Mouse (Mus musculus) kidney, adult 9 months (tissue): Measurements from ENCODE around the gene Kcnj4.

Source experiments
- DNase-seq: peaks from one replicate; pipeline ENCODE4 v3.0.0; 2022

Gene Kcnj4

DNA sequence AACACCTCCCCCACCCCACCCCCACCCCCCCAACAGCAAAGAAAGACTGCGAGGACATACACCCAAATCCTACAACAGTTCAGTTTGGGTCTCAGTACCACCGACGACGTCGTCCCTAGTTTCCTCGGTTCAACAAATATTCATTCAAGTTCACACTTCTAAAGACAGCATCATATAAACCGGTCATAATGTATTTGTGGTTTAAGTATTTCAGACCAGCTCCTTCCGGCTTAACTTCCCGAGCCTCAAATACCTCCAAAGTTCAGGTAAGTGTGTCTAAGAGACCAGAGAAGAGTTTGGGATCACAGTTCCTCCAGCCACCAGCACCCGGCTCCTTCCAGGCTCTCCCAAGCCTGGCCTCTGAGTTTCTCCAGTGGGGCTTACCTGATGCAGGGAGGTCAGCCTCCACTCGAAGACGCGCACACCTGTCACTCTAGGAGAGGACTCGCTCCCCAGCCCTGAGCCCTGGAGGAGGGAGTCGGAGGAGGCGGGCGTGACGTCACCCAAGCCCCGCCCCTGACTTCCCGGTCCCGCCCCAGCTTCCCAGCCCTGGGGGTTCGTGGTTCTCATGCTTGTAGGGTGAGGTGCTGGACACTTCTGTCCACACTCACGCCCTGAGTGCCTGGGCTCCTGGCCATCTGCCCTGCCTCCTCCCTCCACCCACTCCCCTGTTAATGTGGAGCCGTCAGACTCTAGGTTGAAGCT lies 49.8 kb downstream of the Kcnj4 start, which contains the start of gene Csnk1e:
Gene Csnk1e, minus strand, starts transcription at position 461 of the 705 bp plus-strand sequence.
- DNase-seq = peak; percentile 73

DNA sequence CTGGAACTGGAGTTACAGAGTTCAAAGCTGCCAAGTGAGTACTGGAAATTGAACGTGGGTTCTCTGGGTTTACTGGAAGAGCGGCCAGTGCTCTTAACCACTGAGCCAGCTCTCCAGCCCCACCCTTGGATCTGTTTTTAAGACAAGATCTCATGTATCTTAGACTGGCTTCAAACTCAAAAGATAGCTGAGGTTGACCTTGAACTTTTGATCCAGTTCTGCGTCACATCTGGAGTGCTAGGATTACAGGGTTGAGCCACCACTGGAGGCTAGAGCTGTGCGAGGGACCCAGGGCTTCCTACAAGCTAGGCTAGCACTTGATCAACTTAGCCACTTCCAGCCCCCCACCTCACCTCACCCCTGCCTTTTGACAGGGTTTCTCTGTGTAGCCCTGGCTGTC lies 51.2 kb downstream of the Kcnj4 start:
- no peak for DNase-seq

DNA sequence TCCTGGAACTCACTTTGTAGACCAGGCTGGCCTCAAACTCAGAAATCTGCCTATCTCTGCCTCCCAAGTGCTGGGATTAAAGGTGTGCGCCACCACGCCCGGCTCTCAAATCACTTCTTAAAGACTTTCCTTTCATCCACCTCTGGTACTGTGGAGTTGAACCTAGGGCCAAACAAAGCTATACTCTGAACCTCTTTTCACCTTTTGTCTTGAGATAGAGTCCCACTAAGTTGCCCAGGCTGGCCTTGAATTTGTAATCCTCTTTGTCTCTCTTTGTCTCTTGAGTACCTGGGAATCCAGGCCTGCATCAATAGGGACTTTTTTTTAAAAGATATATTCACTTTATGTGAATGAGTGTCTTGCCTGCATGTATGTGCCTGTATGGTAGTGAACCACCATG lies 57.0 kb downstream of the Kcnj4 start:
- no peak for DNase-seq

DNA sequence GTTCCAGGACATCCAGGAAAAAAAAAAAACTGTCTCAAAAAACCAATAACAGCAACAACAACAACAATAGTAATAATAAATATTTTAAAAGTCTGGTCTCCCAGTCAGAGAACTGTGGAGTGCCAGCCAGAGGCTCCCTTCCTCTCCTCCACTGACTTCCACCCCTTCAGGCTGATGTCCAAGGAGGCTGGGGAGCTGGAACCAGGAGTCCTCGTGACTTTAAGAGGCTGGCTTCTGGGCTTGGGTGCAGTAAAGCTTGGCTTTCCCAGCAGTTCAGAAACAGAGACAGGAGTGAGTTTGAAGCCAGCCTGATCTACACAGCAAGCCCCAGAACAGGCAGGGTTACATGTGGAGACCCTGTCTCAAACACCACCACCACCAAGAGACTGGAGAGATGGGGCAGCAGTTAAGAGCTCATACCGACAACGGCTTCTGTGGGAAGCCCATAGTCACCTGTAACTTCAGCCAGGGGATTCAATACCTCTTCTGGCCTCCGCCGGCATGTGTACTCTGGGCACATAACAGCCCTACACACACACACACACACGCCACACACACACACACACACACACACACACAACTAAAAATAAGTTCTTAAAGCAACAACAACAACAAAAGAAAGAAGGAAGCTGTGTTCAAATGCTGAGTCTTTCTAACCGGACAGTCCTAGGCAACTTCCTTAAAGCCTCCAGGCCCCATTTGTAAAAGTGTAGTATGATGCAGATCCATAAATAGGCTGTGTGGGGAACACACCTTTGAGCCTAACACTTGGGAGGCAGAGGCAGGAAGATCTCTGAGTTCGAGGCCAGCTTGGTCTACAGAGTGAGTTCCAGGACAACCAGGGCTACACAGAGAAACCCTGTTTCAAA lies 59.0 kb downstream of the Kcnj4 start:
- no peak for DNase-seq

DNA sequence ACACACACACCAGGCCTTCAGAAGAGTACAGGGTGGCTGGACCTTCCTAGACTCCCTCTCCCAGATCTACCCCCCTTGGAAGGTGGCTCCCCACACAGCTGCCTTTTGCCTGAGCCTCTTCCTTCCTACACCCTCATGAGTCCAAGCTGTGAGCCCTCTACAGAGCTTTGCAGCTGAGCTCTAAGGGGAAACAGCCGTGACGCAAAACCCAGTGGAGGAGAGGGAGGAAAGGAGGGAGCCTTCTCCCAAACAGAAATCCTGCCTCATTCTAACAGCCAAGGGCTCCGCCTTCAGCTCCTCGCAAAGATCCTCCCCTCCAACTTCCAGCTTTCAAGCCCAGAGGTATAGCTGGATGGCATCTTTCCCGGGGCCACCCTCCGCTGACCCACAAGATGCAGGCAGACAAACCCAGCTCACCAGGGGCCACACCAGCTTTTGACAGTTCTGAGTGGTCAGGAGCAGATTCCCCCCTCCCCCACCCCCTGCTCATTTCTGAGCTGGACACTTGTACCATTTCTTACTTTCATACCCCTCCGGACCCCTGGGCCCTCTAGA lies 61.1 kb downstream of the Kcnj4 start:
- DNase-seq = no peak

DNA sequence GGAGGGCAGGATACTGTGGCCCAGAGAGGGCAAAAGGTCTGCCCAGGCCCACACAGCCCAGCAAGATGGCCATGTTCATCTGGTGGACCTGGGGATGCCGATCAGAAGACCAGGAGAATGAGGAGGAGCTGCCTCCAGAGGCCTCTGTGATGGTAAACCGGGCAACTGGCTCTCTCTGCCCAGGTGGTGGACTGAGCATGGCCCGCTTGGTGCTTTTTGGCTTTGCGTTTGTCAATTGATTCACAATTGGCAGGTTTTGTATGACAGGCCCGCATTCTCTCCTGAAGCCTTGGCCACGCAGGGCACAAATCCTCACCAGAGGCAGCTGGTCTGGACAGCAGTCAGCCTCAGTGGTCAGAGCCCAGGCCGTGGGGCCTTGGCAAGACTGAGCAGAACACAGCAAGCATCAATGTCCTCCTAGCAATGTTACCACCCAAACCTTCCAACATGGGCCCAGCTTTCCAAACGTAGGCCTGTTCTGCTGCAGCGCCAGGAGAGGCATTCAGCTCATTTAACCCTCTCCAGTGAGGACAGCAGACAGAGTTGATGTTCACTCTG lies 62.0 kb downstream of the Kcnj4 start:
- DNase-seq = no peak

DNA sequence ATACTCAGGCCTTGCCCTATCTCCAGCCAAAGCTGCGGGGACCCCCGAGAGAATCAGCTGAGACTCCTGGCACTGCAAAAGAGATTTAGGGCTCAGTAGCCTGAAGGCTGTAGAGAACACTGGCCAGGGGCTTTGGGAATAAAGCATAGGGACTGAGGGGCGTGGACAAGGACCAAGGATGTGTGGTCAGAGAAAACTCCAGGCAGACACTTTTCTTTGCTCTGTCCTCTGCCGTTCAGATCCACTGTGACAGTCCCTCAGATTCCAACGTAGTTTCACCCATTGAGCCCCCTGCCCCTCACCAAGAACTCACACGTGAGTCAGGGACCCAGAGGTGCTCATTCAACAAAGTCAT lies 62.8 kb downstream of the Kcnj4 start:
- no peak for DNase-seq

DNA sequence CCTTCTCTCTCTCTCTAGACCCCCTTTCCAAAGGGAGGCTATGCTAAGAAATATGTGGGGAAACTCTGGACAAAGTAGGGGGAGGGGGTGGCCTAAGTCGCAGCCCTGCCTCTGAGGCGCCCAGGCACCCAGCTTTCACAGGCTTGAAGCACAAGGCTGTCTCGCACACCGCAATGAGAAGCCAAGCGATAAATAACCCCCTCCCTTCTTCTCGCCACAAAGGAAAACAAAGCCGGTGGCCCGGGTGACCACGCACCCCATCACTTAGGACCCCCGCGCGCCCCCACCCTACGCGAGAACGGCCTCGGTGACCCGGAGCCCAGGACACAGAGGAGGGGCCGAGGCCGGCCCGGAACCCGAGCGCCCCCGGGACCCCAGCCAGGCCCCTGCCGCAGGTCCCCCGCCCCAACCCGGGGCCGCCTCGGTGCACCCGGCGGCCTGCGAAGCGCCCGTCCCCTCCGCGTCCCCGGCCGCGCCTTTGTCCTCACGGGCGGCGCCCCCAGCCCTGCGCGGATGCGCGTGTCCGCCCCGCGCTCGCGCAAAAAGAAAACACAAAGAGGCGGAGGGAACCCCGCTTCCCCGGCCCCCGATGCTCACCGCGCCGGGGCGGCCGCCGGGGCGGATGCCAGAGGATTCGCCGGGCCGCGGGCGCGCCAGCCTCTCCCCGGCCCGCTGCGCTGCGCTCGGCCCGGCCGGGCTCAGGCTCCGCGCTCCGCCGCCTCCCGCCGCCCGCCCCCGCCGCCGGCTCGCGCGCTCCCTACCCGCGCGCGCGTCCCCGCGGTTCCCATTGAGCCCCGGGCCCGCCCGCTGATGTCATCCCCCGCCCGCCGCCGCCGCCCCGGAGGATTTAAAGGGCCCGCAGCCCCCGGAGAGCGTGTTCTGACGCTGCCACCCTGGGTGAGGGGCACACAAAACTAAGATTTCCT lies 63.4 kb downstream of the Kcnj4 start:
- DNase-seq = peak; percentile 72

DNA sequence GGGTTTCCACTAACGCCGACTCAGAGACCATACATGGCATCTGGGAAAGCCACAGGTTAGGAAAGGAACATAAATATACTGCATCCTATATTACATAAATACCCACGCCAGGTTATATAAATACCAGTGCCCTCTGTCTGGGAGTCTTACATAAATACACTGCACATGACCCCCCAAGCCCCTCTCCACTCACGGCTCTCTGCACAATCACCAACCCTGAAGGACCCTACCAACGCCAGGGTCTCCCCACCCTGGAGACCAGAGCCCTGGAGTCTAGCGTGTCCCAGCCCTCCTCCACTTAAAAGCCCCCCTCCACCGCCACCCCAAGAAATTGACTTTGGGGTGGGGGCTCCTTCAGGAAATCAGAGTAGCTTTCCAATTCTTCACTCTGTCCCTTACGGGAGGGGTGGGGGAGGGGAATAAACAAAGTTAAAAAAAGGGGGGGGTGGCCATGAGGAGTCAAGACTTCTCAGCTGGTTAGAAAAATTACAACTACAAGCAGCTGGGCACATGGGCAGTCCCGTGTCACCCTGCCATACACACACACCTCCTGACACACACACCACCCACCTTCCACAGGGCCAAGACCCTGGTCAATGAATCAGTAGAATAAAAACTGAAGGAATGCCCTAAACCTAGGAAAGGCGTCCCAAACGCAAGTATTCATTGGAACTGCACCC lies 64.2 kb downstream of the Kcnj4 start:
- no peak for DNase-seq

DNA sequence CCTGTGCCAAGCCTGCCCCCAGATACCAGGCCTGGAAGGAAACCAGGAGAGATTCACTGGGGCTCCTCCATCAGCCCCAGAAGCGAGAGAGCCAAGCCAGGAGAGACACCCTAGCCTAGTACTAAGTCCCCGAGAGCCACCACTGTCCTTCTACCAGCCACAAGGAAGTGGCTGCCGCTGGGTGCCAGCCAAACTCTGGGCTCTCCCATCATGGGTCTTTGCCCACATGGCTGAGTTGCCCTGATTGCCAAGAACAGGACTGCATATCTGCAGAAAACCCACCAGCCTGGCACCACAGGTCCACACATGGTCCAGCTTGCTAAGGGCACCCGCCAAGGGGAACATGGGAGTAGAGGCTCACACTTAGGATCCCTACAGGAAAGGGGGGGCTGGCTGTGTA lies 64.8 kb downstream of the Kcnj4 start:
- DNase-seq = no peak

DNA sequence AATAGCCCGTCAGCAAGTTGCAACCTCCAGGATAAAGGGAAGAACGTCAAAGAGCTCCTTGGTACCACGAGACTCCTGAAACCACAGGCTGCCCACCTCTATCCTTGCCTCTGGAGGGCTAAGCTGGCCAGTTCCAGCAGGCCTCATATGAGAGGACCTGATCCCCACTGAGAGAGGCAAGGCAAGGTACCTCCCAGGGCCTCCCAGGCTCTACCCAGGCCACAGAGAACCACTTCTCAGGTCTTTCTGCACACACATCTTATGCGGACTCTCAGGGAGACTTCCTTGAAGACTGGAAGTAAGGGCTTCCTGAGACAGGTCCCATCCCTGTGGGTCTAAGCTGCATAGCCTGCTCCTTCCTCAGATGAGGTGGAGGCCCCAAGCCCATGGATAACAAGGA lies 65.7 kb downstream of the Kcnj4 start:
- DNase-seq = no peak

DNA sequence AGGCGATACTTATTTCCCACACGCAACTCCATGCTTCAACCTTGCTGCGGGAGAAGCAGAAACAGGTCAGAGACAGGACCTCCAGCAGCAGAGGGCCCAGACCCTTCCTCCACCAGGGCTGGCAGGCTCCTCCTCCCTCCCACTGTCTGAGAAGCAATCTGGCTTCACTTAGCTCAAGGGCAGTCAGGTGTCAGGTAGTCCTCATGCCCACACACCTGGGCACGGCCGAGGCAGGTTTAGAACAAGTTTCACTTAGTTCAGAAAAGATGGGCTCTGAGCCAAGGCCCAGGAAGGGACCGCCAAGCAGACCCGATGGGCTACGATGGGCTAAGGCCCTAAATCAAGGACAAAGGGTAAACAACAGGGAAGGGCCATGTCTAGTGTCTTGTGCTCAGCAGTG lies 66.2 kb downstream of the Kcnj4 start:
- no peak for DNase-seq

DNA sequence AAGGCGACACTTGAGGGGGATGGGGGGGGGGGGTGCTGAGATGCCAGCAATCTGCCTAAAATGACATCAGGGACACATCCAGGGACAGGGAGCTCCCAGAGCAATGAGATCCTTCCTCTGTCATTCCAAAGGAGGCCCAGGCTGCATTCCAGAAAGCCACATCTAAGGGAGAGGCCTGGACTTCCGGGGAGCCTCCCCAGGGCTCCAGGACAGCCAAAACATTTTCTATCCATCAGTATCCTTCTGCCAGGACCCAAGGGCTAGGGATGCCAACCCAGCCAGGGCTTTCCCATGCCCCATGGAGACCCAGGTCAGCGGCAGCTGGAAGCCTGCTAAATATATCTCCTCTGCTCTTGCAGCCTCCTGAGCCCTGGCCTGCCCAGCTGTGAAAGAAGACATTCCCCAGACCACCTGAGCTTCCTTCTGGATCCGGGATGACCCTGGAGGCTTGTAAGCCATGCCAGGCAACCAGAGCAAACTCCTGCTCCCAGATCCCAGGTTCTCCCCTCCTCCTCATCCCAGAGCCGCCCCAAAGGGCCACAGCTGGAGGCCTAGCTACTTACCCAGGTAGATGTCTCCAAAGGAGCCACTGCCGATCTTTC lies 66.7 kb downstream of the Kcnj4 start:
- no peak for DNase-seq

DNA sequence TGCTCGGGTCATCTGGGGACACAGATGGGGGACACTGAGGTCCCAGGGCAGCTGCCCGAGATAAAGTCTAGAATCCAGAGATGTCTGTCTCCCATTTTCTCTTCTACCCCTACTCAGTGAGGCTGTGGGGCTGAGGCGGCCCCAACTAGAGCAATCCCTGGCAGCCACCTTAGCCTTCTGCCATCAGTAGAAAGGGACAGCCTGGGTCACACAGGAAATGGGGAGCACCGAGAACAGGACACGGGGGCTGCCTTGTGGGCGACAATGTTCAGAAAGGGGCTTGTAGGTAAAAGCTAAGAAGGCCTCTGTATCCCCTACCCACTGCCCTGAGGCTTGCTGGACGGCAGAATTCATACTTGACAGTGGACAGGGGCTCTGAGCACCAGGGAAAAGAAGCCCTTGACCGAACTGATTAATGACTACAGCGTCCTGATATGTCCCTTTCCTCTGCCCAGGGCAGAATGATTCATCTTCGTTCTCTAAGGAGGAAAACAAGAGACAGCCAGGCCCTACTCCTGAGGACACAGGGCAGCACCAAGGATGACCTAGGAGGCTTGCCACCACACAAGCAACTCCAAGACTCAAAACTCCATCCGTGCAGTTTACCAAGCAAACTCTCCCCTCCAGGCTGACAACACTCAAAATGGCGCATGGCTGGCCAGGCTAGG lies 67.4 kb downstream of the Kcnj4 start:
- no peak for DNase-seq

DNA sequence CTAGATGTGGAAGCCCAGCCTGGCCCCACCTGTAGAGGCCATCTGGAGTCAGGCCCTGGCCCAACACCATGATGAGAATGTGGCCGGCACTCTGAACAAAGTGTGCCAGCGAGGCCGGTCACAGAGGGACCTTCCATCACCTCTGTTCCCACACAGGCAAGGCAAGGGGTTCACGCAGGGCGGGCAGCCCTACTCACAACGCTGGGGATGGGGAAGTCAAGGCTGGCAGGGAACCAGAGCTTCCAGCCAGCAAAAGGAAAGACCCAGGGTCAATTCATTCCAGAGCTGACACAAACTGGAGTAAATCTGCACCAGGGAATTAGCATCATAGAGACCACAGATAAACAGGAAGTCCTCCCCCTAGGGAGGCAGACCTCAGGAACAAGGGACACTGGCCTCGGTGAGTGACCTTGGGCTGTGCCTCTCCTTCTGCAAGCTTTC lies 68.5 kb downstream of the Kcnj4 start:
- peak; percentile 63 for DNase-seq

DNA sequence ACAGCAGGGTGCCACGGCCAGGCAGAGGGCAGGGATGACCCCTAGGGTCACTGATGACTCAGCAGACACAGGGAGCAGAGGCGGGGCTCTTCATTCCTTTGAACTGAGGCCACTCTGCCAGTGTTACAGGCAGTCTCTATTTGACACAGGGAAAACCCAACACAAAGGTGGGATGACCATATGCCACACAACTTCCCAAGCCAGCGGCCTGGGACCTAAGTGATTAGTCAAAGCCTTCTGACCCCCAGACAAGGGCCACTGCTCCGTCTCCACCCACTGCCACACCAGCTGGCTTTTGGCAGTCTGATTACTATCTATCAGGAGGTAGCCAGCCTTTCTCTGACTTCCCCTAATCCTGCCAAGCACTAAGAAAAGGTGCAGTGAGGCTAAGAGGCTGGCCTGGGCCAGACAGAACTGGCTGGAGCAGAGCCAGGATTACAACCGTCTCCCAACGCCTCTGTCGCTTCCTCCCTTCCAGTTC lies 69.8 kb downstream of the Kcnj4 start:
- DNase-seq = peak; percentile 53
